Mouse (Mus musculus) lung, postnatal 0 days (tissue): ENCODE measurements around the gene Cln5.

ENCODE experiments used
- CTCF ChIP-seq: IDR thresholded peaks from 2 replicates; pipeline ENCODE4 v1.5.1; 2016; ENCODE audit warnings: antibody characterized with exemption, mild to moderate bottlenecking
- EP300 ChIP-seq: IDR thresholded peaks from 2 replicates; pipeline ENCODE4 v1.6.1; 2016; ENCODE audit warnings: antibody characterized with exemption, mild to moderate bottlenecking, control low read depth

GRCm38 (mm10) chr14:103125756-103126155 is 55.7 kb downstream of the Cln5 start:
- TF ChIP-seq CTCF (no peak), EP300 (no peak)
